Mouse (Mus musculus) gastrocnemius, adult 18-20 months (tissue): ENCODE data around the gene Flcn. TPM values are rescaled to one million over a fixed set of nuclear protein-coding genes. Genes with fewer than 3 reads are reported as not detected.
A peak's percentile ranks its signal among the peaks of the same experiment; 100 is the strongest.
"Not testable (repeated sequence)": the region's sequence is repeated elsewhere in the genome, so short reads cannot be mapped to it uniquely, and the experiment has no call there.

ENCODE experiments used
- DNase-seq: peaks from one replicate; pipeline ENCODE4 v3.0.0; 2021; ENCODE audit warnings: low spot score
- long read RNA-seq, 2 experiments: library from polyadenylated mRNA; stranded (forward); transcript quantifications; one replicate each; pipeline ENCODE4 v2.0.0; 2021
- total RNA-seq, 2 experiments: library from RNA; stranded (reverse); gene quantifications; 2 replicates each; pipeline ENCODE4 v1.2.3; 2021

Gene Flcn
- 10 to 100 TPM; 40.9 to 53.0 TPM for total RNA-seq
- long read RNA-seq, experiment 1, transcript Flcn-203 (13 exons, 3,437 nt) = major isoform, 82 of 108 reads
- long read RNA-seq, experiment 1, partial matches to known transcripts = 11 of 108 reads
- long read RNA-seq, experiment 1, other reads (novel, unspliced or antisense) = 15 of 108 reads
- long read RNA-seq, experiment 2, transcript Flcn-203 (13 exons, 3,437 nt) = major isoform, 63 of 85 reads
- long read RNA-seq, experiment 2, partial matches to known transcripts = 6 of 85 reads
- long read RNA-seq, experiment 2, other reads (novel, unspliced or antisense) = 16 of 85 reads

GRCm38 (mm10) chr11:59809670-59810474, at the start of gene Flcn:
Gene Flcn (minus strand): TSS chr11:59810016.
- peak; percentile 86 for DNase-seq

- no peak for DNase-seq
Measured at GRCm38 (mm10) chr11:59852865-59853264, 43.0 kb upstream of the Flcn start.

- peak; percentile 70 for DNase-seq
Measured at GRCm38 (mm10) chr11:59847891-59848884, 38.4 kb upstream of the Flcn start.

GRCm38 (mm10) chr11:59847131-59847530, 37.3 kb upstream of the Flcn start:
- DNase-seq = peak; percentile 42

GRCm38 (mm10) chr11:59846311-59846710, 36.5 kb upstream of the Flcn start:
- DNase-seq = no peak

- peak; percentile 96 for DNase-seq
Measured at GRCm38 (mm10) chr11:59839459-59840126, 29.8 kb upstream of the Flcn start, which contains the start of gene Cops3. Gene Cops3 (minus strand): TSS chr11:59839838.

- peak; percentile 96 for DNase-seq
Measured at GRCm38 (mm10) chr11:59839008-59839458, 29.2 kb upstream of the Flcn start, which contains the start of gene Nt5m. Gene Nt5m (plus strand): TSS chr11:59839447.

GRCm38 (mm10) chr11:59838426-59838825, 28.6 kb upstream of the Flcn start:
- DNase-seq = no peak

GRCm38 (mm10) chr11:59837789-59838188, 28.0 kb upstream of the Flcn start:
- DNase-seq = not testable (repeated sequence)

- no peak for DNase-seq
Measured at GRCm38 (mm10) chr11:59821625-59822024, 11.8 kb upstream of the Flcn start.

- DNase-seq = no peak
Measured at GRCm38 (mm10) chr11:59817916-59818315, 8.1 kb upstream of the Flcn start.

GRCm38 (mm10) chr11:59815482-59816065, 5.8 kb upstream of the Flcn start:
- no peak for DNase-seq

GRCm38 (mm10) chr11:59814936-59815335, 5.1 kb upstream of the Flcn start:
- DNase-seq = no peak

- no peak for DNase-seq
Measured at GRCm38 (mm10) chr11:59814311-59814710, 4.5 kb upstream of the Flcn start.

- DNase-seq = no peak
Measured at GRCm38 (mm10) chr11:59813276-59813675, 3.5 kb upstream of the Flcn start.

GRCm38 (mm10) chr11:59811211-59811610, 1.4 kb upstream of the Flcn start:
- DNase-seq = no peak

GRCm38 (mm10) chr11:59810480-59811158, 803 bp upstream of the Flcn start:
- no peak for DNase-seq

GRCm38 (mm10) chr11:59809071-59809669, 646 bp downstream of the Flcn start:
- DNase-seq = peak; percentile 68
